Mouse (Mus musculus): ENCODE results near the gene Pnpo. TPM values are rescaled to one million over a fixed set of nuclear protein-coding genes. Genes with fewer than 3 reads are reported as not detected.

Gene Pnpo
- polyA plus RNA-seq, 1 experiment from 2014 or later = 40.5 TPM

DNA sequence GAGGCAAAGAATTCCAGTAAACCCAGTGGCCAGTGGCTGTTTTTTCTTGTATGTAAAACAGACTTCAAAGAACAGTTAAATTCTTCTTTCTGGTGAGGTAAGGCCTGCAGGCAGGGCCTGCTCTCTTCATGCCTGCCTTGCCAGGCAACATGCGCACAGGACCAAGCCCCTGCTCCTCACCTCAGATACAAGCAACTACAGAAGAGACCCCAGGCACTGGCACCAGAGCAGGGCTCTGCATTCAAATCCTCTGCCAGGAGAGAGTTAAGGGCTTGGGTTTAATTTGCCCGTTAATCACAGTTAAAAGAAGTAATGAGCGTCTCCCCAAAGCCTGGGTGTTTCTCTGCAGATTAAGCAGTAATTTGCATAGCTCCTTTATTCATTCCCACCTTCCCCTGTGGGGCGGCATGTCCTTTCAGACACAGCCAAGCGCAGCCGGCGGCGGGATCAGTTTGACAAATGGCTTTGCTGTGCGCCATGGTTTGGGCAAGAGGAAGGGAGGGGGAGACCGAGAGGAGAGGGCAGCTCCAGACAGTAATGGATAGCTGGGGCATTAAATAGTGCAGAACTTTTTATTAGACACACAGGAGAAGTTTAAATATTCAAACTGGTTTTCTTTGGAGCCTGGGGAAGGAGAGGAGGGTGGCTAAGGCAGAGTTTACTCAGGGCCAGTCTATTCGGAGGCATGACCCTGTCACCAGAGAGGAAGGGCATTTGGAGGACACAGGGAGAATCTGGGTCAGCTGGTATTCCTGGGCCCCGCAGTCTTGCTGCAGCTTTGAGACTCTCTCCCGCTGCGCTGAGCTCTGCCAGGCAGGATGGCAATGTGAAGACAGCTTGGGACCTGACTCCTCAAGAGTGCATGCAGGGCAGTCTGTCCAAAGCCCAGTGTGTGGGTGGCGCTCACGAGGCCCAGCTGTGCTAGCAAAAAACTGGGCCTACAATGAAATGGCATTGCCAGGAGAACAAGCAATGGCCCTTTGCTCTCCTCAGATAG is 40.8 kb downstream of the Pnpo start:
- WGBS = 32% methylated on average over 16 of the region's 16 CpGs
- Histone ChIP-seq H3K27ac (ENCODE audit: poor library complexity, severe bottlenecking) (peak overlapping the region; percentile 8; the same call in 1 of the 2 replicates), H3K4me1 (replicated peaks) (peaks cover 51% of the 10 kb centered on the region)

DNA sequence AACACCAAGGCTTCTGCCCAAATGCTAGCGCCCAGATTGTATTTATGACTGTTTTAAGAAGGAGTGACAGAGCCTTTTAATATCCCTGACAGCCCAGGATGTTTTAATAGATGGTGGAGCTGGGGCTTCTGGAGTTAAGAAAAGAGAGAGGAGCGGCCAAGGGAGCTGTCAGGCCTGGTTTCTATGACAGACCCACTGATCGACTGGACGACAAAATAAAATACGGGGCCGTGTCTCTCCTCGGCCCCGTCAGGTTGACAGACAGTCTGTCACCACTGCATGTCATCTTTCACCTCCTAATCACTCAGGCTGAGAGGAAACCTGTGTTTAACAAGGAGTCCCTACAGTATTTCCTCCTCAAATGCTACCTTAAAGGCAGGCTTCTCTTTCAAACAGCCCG is 42.5 kb downstream of the Pnpo start:
- H3K27ac ChIP-seq (ENCODE audit: poor library complexity, severe bottlenecking) = no peak overlapping the region
- no peak overlapping the region for H3K4me3 ChIP-seq
- H3K9ac ChIP-seq = no peak overlapping the region; the same call in 1 of the 2 replicates
- 28% methylated on average over 9 of the region's 9 CpGs for WGBS
- H3K4me1 ChIP-seq (replicated peaks) = peaks cover 35% of the 10 kb centered on the region
- ATAC-seq (ENCODE audit: insufficient number of reproducible peaks, low FRiP score) = no peak
- H3K27me3 ChIP-seq (replicated peaks) = 0 out of 2 replicates have a peak, but pooled peaks cover 9% of the 10 kb centered on the region
- no peaks in the 10 kb centered on the region for H3K9me3 ChIP-seq (replicated peaks)
- H3K36me3 ChIP-seq = 0 out of 2 replicates have a peak, but pooled peaks cover 3% of the 10 kb centered on the region
- no peak overlapping the region for H3K4me2 ChIP-seq

More for the DNA sequence above, 40.8 kb downstream of the Pnpo start:
- H3K27me3 ChIP-seq (replicated peaks) = peaks cover 12% of the 10 kb centered on the region
- H3K9ac ChIP-seq = peak overlapping the region; percentile 21; the same call in 1 of the 2 replicates
- H3K4me3 ChIP-seq = no peak overlapping the region
- no peak overlapping the region for H3K4me2 ChIP-seq
- peaks cover 8% of the 10 kb centered on the region for H3K36me3 ChIP-seq
- no peaks in the 10 kb centered on the region for H3K9me3 ChIP-seq (replicated peaks)
- no peak for ATAC-seq (ENCODE audit: insufficient number of reproducible peaks, low FRiP score)

DNA sequence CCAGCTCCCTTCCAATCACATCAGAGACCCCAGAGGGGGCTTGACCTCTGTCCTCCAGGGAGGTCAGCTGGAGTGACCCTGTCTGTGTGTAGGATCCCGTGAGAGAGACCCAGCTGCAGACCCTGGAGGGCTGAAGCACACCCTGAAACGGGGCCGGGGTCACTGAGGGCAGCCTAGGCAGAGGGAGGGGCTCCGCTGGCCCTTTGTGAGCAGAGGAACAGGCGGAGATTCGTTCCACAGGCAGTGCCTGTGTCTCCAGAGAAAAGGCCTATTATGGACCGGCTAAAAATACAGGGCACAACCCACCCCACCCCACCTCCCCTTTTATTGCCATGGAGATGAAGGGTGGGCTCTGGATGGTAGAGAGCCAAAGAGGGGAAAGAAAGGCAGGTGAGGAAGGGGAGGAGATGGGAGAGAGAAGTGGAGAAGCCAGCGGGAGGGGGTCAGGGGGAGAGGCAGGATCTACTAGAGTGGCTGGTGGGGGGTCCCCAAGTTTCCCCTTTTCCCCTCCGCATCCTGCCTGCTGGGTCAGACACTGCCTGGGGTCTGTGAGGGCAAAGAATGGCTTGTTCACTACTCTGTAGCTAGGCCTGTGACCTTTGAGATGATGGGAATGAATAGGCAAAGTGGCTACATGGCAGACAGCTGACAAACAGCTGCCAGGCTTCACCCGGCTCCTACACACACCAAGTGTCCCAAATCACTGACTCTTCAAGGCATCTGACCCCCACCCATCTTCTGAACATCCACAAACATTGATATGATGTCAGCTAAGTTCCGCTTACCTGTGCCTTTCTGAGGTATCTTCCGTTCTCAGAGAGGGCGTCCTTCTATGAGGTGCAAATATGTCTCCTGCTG is 44.1 kb downstream of the Pnpo start:
- no peaks in the 10 kb centered on the region for H3K9me3 ChIP-seq (replicated peaks)
- no peak overlapping the region for H3K4me2 ChIP-seq
- 50% methylated on average over 13 of the region's 13 CpGs for WGBS
- H3K27ac ChIP-seq (ENCODE audit: poor library complexity, severe bottlenecking) = no peak overlapping the region
- H3K4me3 ChIP-seq = no peak overlapping the region
- no peak overlapping the region for H3K9ac ChIP-seq
- no peaks in the 10 kb centered on the region for H3K36me3 ChIP-seq
- no peak for ATAC-seq (ENCODE audit: insufficient number of reproducible peaks, low FRiP score)
- H3K27me3 ChIP-seq (replicated peaks) = 0 out of 2 replicates have a peak, but pooled peaks cover 9% of the 10 kb centered on the region
- peaks cover 26% of the 10 kb centered on the region for H3K4me1 ChIP-seq (replicated peaks)

DNA sequence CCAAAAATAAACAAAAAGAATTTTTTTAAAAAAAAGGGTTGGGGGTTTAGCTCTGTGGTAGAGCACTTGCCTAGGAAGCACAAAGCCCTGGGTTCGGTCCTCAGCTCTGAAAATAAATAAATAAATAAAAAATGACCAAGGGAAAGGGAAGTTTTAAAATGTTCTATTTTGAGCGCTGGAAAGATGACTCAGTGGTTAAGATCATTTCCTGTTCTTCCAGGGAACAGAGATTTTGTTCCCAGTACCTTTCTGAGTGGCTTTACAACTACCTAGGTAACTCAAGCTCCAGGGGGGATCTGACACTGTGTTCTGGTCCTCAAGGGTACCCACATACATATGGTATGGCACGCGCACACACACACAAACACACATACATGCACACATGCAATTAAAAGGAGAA is 47.9 kb downstream of the Pnpo start:
- H3K9me3 ChIP-seq (replicated peaks) = no peaks in the 10 kb centered on the region
- H3K36me3 ChIP-seq = no peaks in the 10 kb centered on the region
- H3K27ac ChIP-seq (ENCODE audit: poor library complexity, severe bottlenecking) = no peak overlapping the region
- no peak overlapping the region for H3K4me3 ChIP-seq
- 65% methylated on average over 4 of the region's 4 CpGs for WGBS
- no peak for ATAC-seq (ENCODE audit: insufficient number of reproducible peaks, low FRiP score)
- no peak overlapping the region for H3K4me2 ChIP-seq
- H3K27me3 ChIP-seq (replicated peaks) = no peaks in the 10 kb centered on the region
- H3K4me1 ChIP-seq (replicated peaks) = 0 out of 2 replicates have a peak, but pooled peaks cover 2% of the 10 kb centered on the region
- H3K9ac ChIP-seq = no peak overlapping the region

DNA sequence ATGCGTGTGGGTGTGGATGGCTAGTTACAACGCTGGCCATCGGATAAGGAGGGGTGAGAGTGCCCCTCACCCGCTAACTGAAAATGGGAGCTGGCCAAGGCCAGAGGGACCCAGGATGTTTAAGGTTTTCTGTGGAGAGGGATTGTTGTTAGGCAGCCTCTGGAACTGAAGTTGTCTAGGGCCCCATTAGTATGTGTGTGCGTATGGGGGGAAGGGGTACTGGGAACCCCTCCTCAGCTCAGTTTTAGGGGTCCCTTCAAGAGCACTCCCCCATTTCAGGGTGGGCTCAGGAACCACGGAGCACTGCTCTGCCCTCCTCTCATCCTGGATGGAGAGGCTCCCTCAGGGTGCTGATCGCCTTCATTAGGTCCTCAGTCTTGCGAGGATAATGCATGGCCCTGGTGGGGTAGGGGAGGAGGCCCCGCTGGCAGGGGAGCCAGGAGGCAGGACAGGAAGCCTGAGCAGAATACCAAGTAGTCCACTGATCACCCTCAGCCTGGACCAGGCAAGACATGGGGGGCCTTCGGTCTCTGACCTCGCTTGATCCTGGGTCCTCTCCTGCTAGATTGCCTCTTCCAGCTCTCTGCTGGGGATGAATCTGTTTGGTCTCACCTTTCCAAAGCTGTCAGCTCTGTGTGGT is 50.5 kb downstream of the Pnpo start:
- 57% methylated on average over 11 of the region's 11 CpGs for WGBS
- Histone ChIP-seq H3K9ac (no peak overlapping the region), H3K9me3 (replicated peaks) (no peaks in the 10 kb centered on the region)

DNA sequence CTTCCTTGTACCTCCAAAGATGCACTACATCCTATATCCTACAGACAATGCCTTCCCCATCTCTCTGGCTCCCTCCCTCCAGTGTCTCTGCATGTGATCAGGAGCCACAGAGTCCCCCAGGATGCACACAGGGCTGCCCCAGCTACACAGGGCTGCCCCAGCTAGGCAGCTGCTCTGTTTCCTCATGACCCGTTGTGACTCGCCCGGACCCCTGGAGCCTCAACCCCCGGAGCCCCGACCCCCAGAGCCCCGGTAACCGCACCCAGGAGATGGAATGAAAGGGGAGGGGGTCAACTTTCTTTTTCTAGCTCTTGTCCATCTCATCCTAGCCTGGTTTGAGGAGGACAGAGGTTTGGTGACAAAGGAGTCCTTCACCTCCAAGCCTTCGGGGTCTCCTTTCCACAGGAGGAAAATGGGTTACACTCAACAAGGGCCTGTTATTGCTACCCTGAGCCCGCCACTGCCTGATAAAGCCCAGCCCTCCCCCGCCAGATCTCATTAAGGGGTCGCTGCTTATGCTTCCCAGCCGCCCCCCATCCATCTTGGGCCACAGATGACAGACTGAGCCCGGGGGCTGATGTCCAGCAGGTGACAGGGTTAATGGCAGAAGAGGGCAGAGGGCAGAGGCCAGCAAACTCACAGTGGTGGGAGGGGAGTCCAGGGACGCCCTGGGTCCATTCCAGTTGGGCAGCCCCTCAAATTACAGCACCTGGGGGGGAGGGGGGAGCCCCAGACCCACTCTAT is 51.8 kb downstream of the Pnpo start:
- 57% methylated on average over 14 of the region's 14 CpGs for WGBS
- Histone ChIP-seq H3K4me2 (no peak overlapping the region), H3K9ac (no peak overlapping the region), H3K27ac (ENCODE audit: poor library complexity, severe bottlenecking) (no peak overlapping the region), H3K27me3 (replicated peaks) (no peaks in the 10 kb centered on the region), H3K36me3 (no peaks in the 10 kb centered on the region), H3K9me3 (replicated peaks) (no peaks in the 10 kb centered on the region), H3K4me1 (replicated peaks) (no peaks in the 10 kb centered on the region), H3K4me3 (no peak overlapping the region)
- no peak for ATAC-seq (ENCODE audit: insufficient number of reproducible peaks, low FRiP score)

More for the DNA sequence above, 50.5 kb downstream of the Pnpo start:
- Histone ChIP-seq H3K36me3 (no peaks in the 10 kb centered on the region), H3K4me3 (no peak overlapping the region), H3K4me2 (no peak overlapping the region), H3K27ac (ENCODE audit: poor library complexity, severe bottlenecking) (no peak overlapping the region), H3K4me1 (replicated peaks) (no peaks in the 10 kb centered on the region), H3K27me3 (replicated peaks) (no peaks in the 10 kb centered on the region)
- 0 out of 2 replicates have a peak, but pooled peaks have one; percentile 25 for ATAC-seq (ENCODE audit: insufficient number of reproducible peaks, low FRiP score)

Other genes with a start within 250 kb of the Pnpo start
- 14.3 and 14.7 TPM in 2 replicates for gene Snx11, start 166.4 kb downstream of the Pnpo start, polyA plus RNA-seq (2016; fragmentation: Nextera tagmentation; extraction: Ambion mirVana)
- gene Cbx1, start 154.9 kb downstream of the Pnpo start, polyA plus RNA-seq (2016; fragmentation: Nextera tagmentation; extraction: Ambion mirVana) = 57.9 and 61.0 TPM in 2 replicates
- 85.8 and 89.7 TPM in 2 replicates for gene Nfe2l1, start 114.0 kb downstream of the Pnpo start, polyA plus RNA-seq (2016; fragmentation: Nextera tagmentation; extraction: Ambion mirVana)
- 105 TPM in 2 replicates for gene Copz2, start 94.1 kb downstream of the Pnpo start, polyA plus RNA-seq (2016; fragmentation: Nextera tagmentation; extraction: Ambion mirVana)
- gene Cdk5rap3, start 27.5 kb downstream of the Pnpo start, polyA plus RNA-seq (2016; fragmentation: Nextera tagmentation; extraction: Ambion mirVana) = 52.3 and 58.0 TPM in 2 replicates
- gene Prr15l, start 15.9 kb downstream of the Pnpo start, polyA plus RNA-seq (2016; fragmentation: Nextera tagmentation; extraction: Ambion mirVana) = 0.46 and 0.51 TPM in 2 replicates
- 18.0 and 19.9 TPM in 2 replicates for gene Sp2, start 39.0 kb upstream of the Pnpo start, polyA plus RNA-seq (2016; fragmentation: Nextera tagmentation; extraction: Ambion mirVana)
- gene Sp6, start 69.4 kb upstream of the Pnpo start, polyA plus RNA-seq (2016; fragmentation: Nextera tagmentation; extraction: Ambion mirVana) = 0.22 and 0.45 TPM in 2 replicates
- 17.0 and 18.3 TPM in 2 replicates for gene Scrn2, start 86.0 kb upstream of the Pnpo start, polyA plus RNA-seq (2016; fragmentation: Nextera tagmentation; extraction: Ambion mirVana)
- gene Lrrc46, start 97.4 kb upstream of the Pnpo start, polyA plus RNA-seq (2016; fragmentation: Nextera tagmentation; extraction: Ambion mirVana) = 0.28 and 0.66 TPM in 2 replicates
- gene Mrpl10, start 97.6 kb upstream of the Pnpo start, polyA plus RNA-seq (2016; fragmentation: Nextera tagmentation; extraction: Ambion mirVana) = 71.3 and 74.7 TPM in 2 replicates
- gene Osbpl7, start 106.6 kb upstream of the Pnpo start, polyA plus RNA-seq (2016; fragmentation: Nextera tagmentation; extraction: Ambion mirVana) = 4.8 and 5.5 TPM in 2 replicates
- not detected in 2 replicates for gene Tbx21, start 171.3 kb upstream of the Pnpo start, polyA plus RNA-seq (2016; fragmentation: Nextera tagmentation; extraction: Ambion mirVana)
- 10.6 and 12.6 TPM in 2 replicates for gene Tbkbp1, start 207.5 kb upstream of the Pnpo start, polyA plus RNA-seq (2016; fragmentation: Nextera tagmentation; extraction: Ambion mirVana)
- 41.7 and 45.4 TPM in 2 replicates for gene Kpnb1, start 243.9 kb upstream of the Pnpo start, polyA plus RNA-seq (2016; fragmentation: Nextera tagmentation; extraction: Ambion mirVana)